In genomic region chr1:63383110-63383509, GRCm38 (mm10) we compare ENCODE assay signal across 14 mouse cellular contexts.
DNase-seq lines count a peak whose midpoint lies in the region; ATAC-seq lines count a peak whose summit lies in the region.
"Had no signal": no experiment of that assay in that cellular context is flagged by ENCODE, and none has a peak within 500 bp of the region (broad histone marks: within the 10 kb centered on the region; RNA-seq: fewer than 3 reads in every experiment).

No protein-coding gene starts in this region.

- ATAC-seq in heart, embryonic 11.5 days (replicated peaks; ENCODE audit: insufficient number of reproducible peaks, low FRiP score, low TSS enrichment) = no peak
- peak; percentile 66 for ATAC-seq in heart, embryonic 14.5 days (ENCODE audit: insufficient number of reproducible peaks, insufficient read depth, low FRiP score, low read depth)

- DNase-seq in heart, adult 11 months = peak; percentile 92
- DNase-seq in 3T3-L1 (ENCODE audit: low read depth, low spot score) = peak; percentile 9
- peak; percentile 71 for DNase-seq in adrenal gland, adult 8-10 months
- DNase-seq in limb, embryonic 10.5 days (ENCODE audit: low spot score) = no peak
- DNase-seq in cerebellum, adult 18-20 months = no peak
- DNase-seq in left cerebral cortex, adult 9 months (ENCODE audit: low spot score in 2 of 2) = no peak
- DNase-seq: kidney, postnatal 14 days; thymus, adult 2 months had no signal

- H3K4me2 ChIP-seq in heart, embryonic 11.5 days = no peak overlapping the region
- no peak overlapping the region for H3K4me2 ChIP-seq in heart, embryonic 14.5 days (ENCODE audit: low read length)
- H3K4me2 ChIP-seq: liver, embryonic 11.5 days; neural tube, embryonic 13.5 days had no signal

- no peaks in the 10 kb centered on the region for H3K9me3 ChIP-seq in heart, embryonic 11.5 days (replicated peaks; ENCODE audit: control insufficient read depth, low read length)
- H3K9me3 ChIP-seq in heart, embryonic 14.5 days (ENCODE audit: control insufficient read depth, low read length) = no peaks in the 10 kb centered on the region
- no peaks in the 10 kb centered on the region for H3K9me3 ChIP-seq in limb, embryonic 10.5 days (replicated peaks)
- H3K9me3 ChIP-seq: embryonic facial prominence, embryonic 10.5 days; hindbrain, embryonic 10.5 days; neural tube, embryonic 13.5 days had no signal

- 34% methylated on average over 3 of the region's 3 CpGs for WGBS in heart, embryonic 11.5 days (ENCODE audit: insufficient replicate concordance)
- 17% methylated on average over 3 of the region's 3 CpGs for WGBS in heart, embryonic 14.5 days
- WGBS in limb, embryonic 10.5 days = 83% methylated on average over 3 of the region's 3 CpGs

- no peak overlapping the region for H3K4me3 ChIP-seq in heart, embryonic 11.5 days (ENCODE audit: low read depth, low read length)
- H3K4me3 ChIP-seq in heart, embryonic 14.5 days (ENCODE audit: control insufficient read depth in 1 of 2, insufficient read depth in 1 of 2, low read depth in 1 of 2, low read length in 2 of 2) = no peak overlapping the region
- no peak overlapping the region for H3K4me3 ChIP-seq in limb, embryonic 10.5 days
- H3K4me3 ChIP-seq: embryonic facial prominence, embryonic 10.5 days; hindbrain, embryonic 10.5 days; neural tube, embryonic 13.5 days had no signal

- no peaks in the 10 kb centered on the region for H3K27me3 ChIP-seq in heart, embryonic 11.5 days (ENCODE audit: control insufficient read depth, insufficient read depth, low read length)
- H3K27me3 ChIP-seq in heart, embryonic 14.5 days (ENCODE audit: control insufficient read depth, insufficient read depth, low read length) = no peaks in the 10 kb centered on the region
- H3K27me3 ChIP-seq in limb, embryonic 10.5 days (ENCODE audit: low read depth, poor library complexity, severe bottlenecking) = no peaks in the 10 kb centered on the region
- H3K27me3 ChIP-seq: neural tube, embryonic 13.5 days had no signal

- H3K9ac ChIP-seq in heart, embryonic 11.5 days (ENCODE audit: low read depth, low read length) = no peak overlapping the region
- H3K9ac ChIP-seq in heart, embryonic 14.5 days (ENCODE audit: low read length) = no peak overlapping the region
- H3K9ac ChIP-seq: neural tube, embryonic 13.5 days had no signal

- no peaks in the 10 kb centered on the region for H3K36me3 ChIP-seq in heart, embryonic 11.5 days (ENCODE audit: control insufficient read depth, insufficient read depth, low read length)
- no peaks in the 10 kb centered on the region for H3K36me3 ChIP-seq in heart, embryonic 14.5 days (ENCODE audit: control insufficient read depth, insufficient read depth, low read length)
- H3K36me3 ChIP-seq in limb, embryonic 10.5 days = no peaks in the 10 kb centered on the region
- H3K36me3 ChIP-seq: embryonic facial prominence, embryonic 10.5 days; hindbrain, embryonic 10.5 days; neural tube, embryonic 13.5 days had no signal

- no peaks in the 10 kb centered on the region for H3K4me1 ChIP-seq in heart, embryonic 11.5 days (ENCODE audit: control insufficient read depth, insufficient read depth, low read length)
- H3K4me1 ChIP-seq in heart, embryonic 14.5 days (ENCODE audit: control insufficient read depth in 2 of 2, insufficient read depth in 2 of 2, low read length in 2 of 2) = peaks cover 5 to 7% of the 10 kb centered on the region in 2 experiments; a peak in 3 of 4 replicates
- H3K4me1 ChIP-seq in limb, embryonic 10.5 days = peaks cover 9% of the 10 kb centered on the region

- no peak overlapping the region for H3K27ac ChIP-seq in heart, embryonic 11.5 days (ENCODE audit: low read depth, low read length)
- H3K27ac ChIP-seq in heart, embryonic 14.5 days (replicated peaks in 1 of 2; ENCODE audit: control insufficient read depth in 1 of 2, insufficient read depth in 1 of 2, low read depth in 2 of 2, low read length in 2 of 2) = peak overlapping the region in 1 of 2 experiments; percentile 45; a peak in 2 of 4 replicates
- no peak overlapping the region for H3K27ac ChIP-seq in limb, embryonic 10.5 days
- H3K27ac ChIP-seq: embryonic facial prominence, embryonic 10.5 days; hindbrain, embryonic 10.5 days; neural tube, embryonic 13.5 days had no signal

Comparison
In these comparisons a context has a peak if more than half of its experiments do, and no peak if none do; other contexts are left out.
1. DNase-seq: peak in heart, adult 11 months (single experiment), 3T3-L1 (single experiment) and adrenal gland, adult 8-10 months (single experiment); none in limb, embryonic 10.5 days (single experiment), cerebellum, adult 18-20 months (0 of 2) and left cerebral cortex, adult 9 months (0 of 2).